Mouse (Mus musculus): ENCODE data around the gene Zfp993. TPM values are rescaled to one million over a fixed set of nuclear protein-coding genes. Genes with fewer than 3 reads are reported as not detected.

The Zfp993 gene
- polyA plus RNA-seq (2012; rRNA removed; ENCODE audit: low replicate concordance), result 1.6 and 3.4 TPM in 2 replicates

GRCm38 (mm10) chr4:146610774-146611400 lies at the start of gene Zfp993:
Gene Zfp993 (plus strand): TSS chr4:146610961.

Other genes starting within 250 kb of the Zfp993 start
- 0.62 and 1.8 TPM in 2 replicates for gene Zfp992, start 161.9 kb upstream of the Zfp993 start, polyA plus RNA-seq (2012; rRNA removed; ENCODE audit: low replicate concordance)
- not detected in 2 replicates for gene Zfp981, start 108.9 kb upstream of the Zfp993 start, polyA plus RNA-seq (2012; rRNA removed; ENCODE audit: low replicate concordance)

Data from subcutaneous adipose tissue, adult 2 months (tissue).